Mouse (Mus musculus) kidney, adult 2 months (tissue): Measurements from ENCODE around the gene Nup205.

Source experiments
- CTCF ChIP-seq: fragments of 200-500 bp; conservative IDR thresholded peaks from 2 replicates; pipeline ENCODE4 v1.5.1; 2011; ENCODE audit warnings: low read depth, mild to moderate bottlenecking, control low read depth, low read length, moderate library complexity, mixed read lengths; ENCODE audit not compliant: insufficient read depth, insufficient read length
- POLR2A ChIP-seq: fragments of 200-500 bp; IDR thresholded peaks from one replicate; pipeline ENCODE4 v1.6.1; 2011; ENCODE audit warnings: low read depth, low read length, control low read depth

DNA sequence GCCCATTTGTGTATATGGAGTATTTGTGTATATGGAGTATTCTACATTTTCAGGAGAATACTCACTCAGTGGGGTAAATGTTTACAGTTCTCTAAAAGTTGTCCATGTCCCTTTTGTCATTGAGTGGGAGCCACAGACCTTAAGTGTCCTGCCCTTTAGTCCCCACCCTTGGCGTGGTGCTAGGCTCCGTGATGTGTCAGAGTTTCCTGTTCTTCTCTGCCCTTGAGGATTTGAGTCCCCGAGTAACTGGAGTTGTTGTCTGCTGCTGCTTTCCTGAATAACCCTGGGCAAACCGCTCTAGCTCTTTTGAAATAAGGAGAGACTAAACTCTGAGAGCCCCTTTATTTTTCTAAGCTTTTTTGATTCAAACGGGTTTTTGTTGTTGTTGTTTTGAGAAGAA lies 82.3 kb downstream of the Nup205 start:
- TF ChIP-seq POLR2A: no peak
- no peak for TF ChIP-seq CTCF
